Mouse (Mus musculus) thymus, adult 2 months (tissue): Measurements from ENCODE around the gene Epb41. TPM values are rescaled to one million over a fixed set of nuclear protein-coding genes. Genes with fewer than 3 reads are reported as not detected.
A peak's percentile ranks its signal among the peaks of the same experiment; 100 is the strongest.

Source experiments
- DNase-seq: peaks from one replicate; pipeline ENCODE4 v3.0.0; 2021
- H3K27ac ChIP-seq: fragments of 200-500 bp; 2 replicates; pipeline ENCODE4 v1.5.1; 2012; ENCODE audit warnings: low read length, control low read depth; ENCODE audit not compliant: control insufficient read depth, insufficient read depth
- H3K27me3 ChIP-seq: fragments of 200-500 bp; 2 replicates; pipeline ENCODE4 v1.6.1; 2012; ENCODE audit warnings: mild to moderate bottlenecking, low read length, moderate library complexity, mixed read lengths; ENCODE audit not compliant: control insufficient read depth, insufficient read depth
- H3K36me3 ChIP-seq: fragments of 200-500 bp; 2 replicates; pipeline ENCODE4 v1.6.1; 2012; ENCODE audit warnings: mild to moderate bottlenecking, low read length, moderate library complexity; ENCODE audit not compliant: control insufficient read depth, insufficient read depth
- H3K4me1 ChIP-seq: fragments of 200-500 bp; replicated peaks from 2 replicates; pipeline ENCODE4 v1.6.1; 2012; ENCODE audit warnings: low read length; ENCODE audit not compliant: control insufficient read depth, insufficient read depth
- H3K4me3 ChIP-seq: fragments of 200-500 bp; 2 replicates; pipeline ENCODE4 v1.5.1; 2012; ENCODE audit warnings: mild to moderate bottlenecking, low read length, control low read depth, moderate library complexity; ENCODE audit not compliant: control insufficient read depth, insufficient read depth
- CTCF ChIP-seq: fragments of 200-500 bp; IDR thresholded peaks from 2 replicates; pipeline ENCODE4 v1.5.1; 2012; ENCODE audit warnings: mild to moderate bottlenecking, control low read depth, low read length, moderate library complexity, borderline replicate concordance; ENCODE audit not compliant: control insufficient read depth, poor library complexity, insufficient read depth; ENCODE audit errors: extremely low read depth
- POLR2A ChIP-seq: fragments of 200-500 bp; IDR thresholded peaks from 2 replicates; pipeline ENCODE4 v1.6.1; 2012; ENCODE audit warnings: mild to moderate bottlenecking, low read length, control low read depth, moderate library complexity; ENCODE audit not compliant: control insufficient read depth, poor library complexity, insufficient read depth; ENCODE audit errors: extremely low read depth
- WGBS: fragments of 180-500 bp; shearing (Covaris S2); methylation state at CpG from one replicate; pipeline ENCODE4 v1.1.7; 2018; 5-methylcytosine and 5-hydroxymethylcytosine counted together
- polyA plus RNA-seq: library from polyadenylated mRNA; depleted of rRNA; stranded (reverse); fragments of >200 nt; gene quantifications from 2 replicates; pipeline ENCODE4 v1.2.3, GENCODE M21; 2012

The Epb41 gene
- polyA plus RNA-seq, 1 experiment, result 103 TPM

GRCm38 (mm10) chr4:132018547-132018946 is 56.6 kb downstream of the Epb41 start:
- Histone ChIP-seq H3K36me3 (no peaks in the 10 kb centered on the region), H3K4me3 (no peak overlapping the region), H3K27me3 (no peaks in the 10 kb centered on the region), H3K27ac (no peak overlapping the region), H3K4me1 (no peaks in the 10 kb centered on the region; the same call in 1 of the 2 replicates)
- no peak for DNase-seq
- TF ChIP-seq POLR2A (no peak), CTCF (no peak)
- 91% methylated on average over 4 of the region's 4 CpGs for WGBS

- no peak for TF ChIP-seq POLR2A
- no peak for TF ChIP-seq CTCF
- no peak overlapping the region for H3K27ac ChIP-seq
- H3K4me1 ChIP-seq, result no peaks in the 10 kb centered on the region
- WGBS, result 91% methylated on average over 3 of the region's 3 CpGs
- H3K4me3 ChIP-seq, result no peak overlapping the region
- no peaks in the 10 kb centered on the region for H3K36me3 ChIP-seq
- H3K27me3 ChIP-seq, result no peaks in the 10 kb centered on the region
- no peak for DNase-seq
Observed at GRCm38 (mm10) chr4:132015374-132015773, 59.7 kb downstream of the Epb41 start.

GRCm38 (mm10) chr4:132011619-132012018 is 63.5 kb downstream of the Epb41 start:
- no peaks in the 10 kb centered on the region for H3K27me3 ChIP-seq
- TF ChIP-seq POLR2A (no peak), CTCF (no peak)
- no peak for DNase-seq
- WGBS, result 94% methylated on average over 3 of the region's 3 CpGs
- peaks cover 5% of the 10 kb centered on the region for H3K4me1 ChIP-seq
- H3K36me3 ChIP-seq, result no peaks in the 10 kb centered on the region; the same call in 1 of the 2 replicates
- H3K27ac ChIP-seq, result no peak overlapping the region
- H3K4me3 ChIP-seq, result no peak overlapping the region

GRCm38 (mm10) chr4:132010416-132010815 is 64.7 kb downstream of the Epb41 start:
- no peaks in the 10 kb centered on the region for H3K27me3 ChIP-seq
- no peak overlapping the region for H3K4me3 ChIP-seq
- no peak for DNase-seq
- WGBS, result 95% methylated on average over 8 of the region's 8 CpGs
- peaks cover 11% of the 10 kb centered on the region for H3K36me3 ChIP-seq
- H3K27ac ChIP-seq, result no peak overlapping the region
- peaks cover 5% of the 10 kb centered on the region for H3K4me1 ChIP-seq
- TF ChIP-seq POLR2A, result no peak
- no peak for TF ChIP-seq CTCF

GRCm38 (mm10) chr4:132008191-132008590 is 66.9 kb downstream of the Epb41 start:
- Histone ChIP-seq H3K36me3 (peaks cover 29% of the 10 kb centered on the region), H3K27ac (peak overlapping the region; percentile 41; the same call in 1 of the 2 replicates), H3K4me1 (peaks cover 5% of the 10 kb centered on the region), H3K27me3 (no peaks in the 10 kb centered on the region), H3K4me3 (no peak overlapping the region)
- TF ChIP-seq CTCF (no peak), POLR2A (no peak)
- whole genome bisulfite sequencing, result 51% methylated on average over 5 of the region's 5 CpGs
- no peak for DNase-seq

- DNase-seq, result no peak
- TF ChIP-seq CTCF (no peak), POLR2A (no peak)
- Histone ChIP-seq H3K4me3 (no peak overlapping the region), H3K36me3 (peaks cover 37% of the 10 kb centered on the region), H3K27ac (no peak overlapping the region), H3K27me3 (no peaks in the 10 kb centered on the region), H3K4me1 (peaks cover 5% of the 10 kb centered on the region)
- 91% methylated on average over 7 of the region's 7 CpGs for WGBS
Observed at GRCm38 (mm10) chr4:132007123-132007522, 68.0 kb downstream of the Epb41 start.

GRCm38 (mm10) chr4:131998641-131999040 is 76.5 kb downstream of the Epb41 start:
- WGBS, result 98% methylated on average over 7 of the region's 7 CpGs

More at GRCm38 (mm10) chr4:131998641-131999040, 76.5 kb downstream of the Epb41 start:
- Histone ChIP-seq H3K27me3 (no peaks in the 10 kb centered on the region), H3K4me1 (no peaks in the 10 kb centered on the region), H3K36me3 (peaks cover 56% of the 10 kb centered on the region), H3K27ac (no peak overlapping the region), H3K4me3 (no peak overlapping the region)
- TF ChIP-seq POLR2A, result no peak
- no peak for TF ChIP-seq CTCF
- DNase-seq, result no peak
